Mouse (Mus musculus): ENCODE results near the gene Aldh1a1. TPM values are rescaled to one million over a fixed set of nuclear protein-coding genes. Genes with fewer than 3 reads are reported as not detected.

Gene Aldh1a1
- polyA plus RNA-seq, 1 experiment from 2014 or later: 0.28 TPM

Other genes starting within 250 kb of the Aldh1a1 start
- 5.2 and 7.8 TPM in 2 replicates for gene Anxa1, start 101.8 kb upstream of the Aldh1a1 start, polyA plus RNA-seq (2016; fragmentation: Nextera tagmentation; extraction: Ambion mirVana)
- 0.33 and 0.45 TPM in 2 replicates for gene Aldh1a7, start 234.8 kb downstream of the Aldh1a1 start, polyA plus RNA-seq (2016; fragmentation: Nextera tagmentation; extraction: Ambion mirVana)

Measured in midbrain, embryonic 12.5 days (tissue).